Mouse (Mus musculus): ENCODE data around the gene Pigu.

DNA sequence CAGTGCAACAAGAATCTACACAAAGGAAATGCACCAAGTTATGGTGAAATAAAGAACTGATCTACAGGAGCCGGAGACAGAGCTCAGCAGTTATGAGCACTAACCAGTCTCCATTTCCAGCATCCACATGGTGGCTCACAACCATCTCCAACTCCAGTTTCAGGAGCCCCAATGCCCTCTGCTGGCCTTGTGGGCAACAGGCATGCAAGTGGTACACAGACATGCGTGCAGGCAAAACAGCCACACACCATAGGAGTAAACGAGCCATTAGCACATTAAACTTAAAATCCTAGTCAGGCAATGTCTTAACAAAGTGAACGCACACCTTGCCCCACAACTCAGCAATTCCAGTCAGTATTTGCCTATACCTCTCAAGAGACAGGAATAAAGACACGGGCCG lies 85.3 kb downstream of the Pigu start:
- peak; percentile 59 for TF ChIP-seq ZC3H11A (IDR thresholded peaks at IDR 0.05; ENCODE audit: low read depth, low read length)
- TF ChIP-seq GATA1 (IDR thresholded peaks at IDR 0.05; ENCODE audit: low read depth, low read length) = no peak
- TF ChIP-seq E2F4 (IDR thresholded peaks at IDR 0.05; ENCODE audit: borderline replicate concordance, low read depth, low read length) = no peak
- TF ChIP-seq CTCF (IDR thresholded peaks at IDR 0.05 in 2 of 3, conservative IDR thresholded peaks at IDR 0.05 in 1 of 3; ENCODE audit: control insufficient read depth in 1 of 3, insufficient read depth in 1 of 3, low read depth in 2 of 3, low read length in 3 of 3, poor library complexity in 1 of 3, severe bottlenecking in 1 of 3) = peak; percentile 52 to 92 (median 74)
- TF ChIP-seq NELFE (IDR thresholded peaks at IDR 0.05; ENCODE audit: low read depth, low read length) = no peak
- TF ChIP-seq ZMIZ1 (IDR thresholded peaks at IDR 0.05; ENCODE audit: low read depth, low read length) = no peak
- TF ChIP-seq POLR2AphosphoS2 (IDR thresholded peaks at IDR 0.05; ENCODE audit: low read length) = no peak
- TF ChIP-seq HCFC1 (IDR thresholded peaks at IDR 0.05; ENCODE audit: low read depth, low read length) = no peak
- TF ChIP-seq MAZ (IDR thresholded peaks at IDR 0.05; ENCODE audit: low read depth, low read length) = no peak
- no peak for TF ChIP-seq MAFK (IDR thresholded peaks at IDR 0.05; ENCODE audit: borderline replicate concordance, low read depth, low read length)
- no peak for TF ChIP-seq POLR2A (IDR thresholded peaks at IDR 0.05; ENCODE audit: control insufficient read depth in 1 of 2, insufficient read depth in 1 of 2, low read depth in 1 of 2, low read length in 2 of 2, poor library complexity in 1 of 2)
- TF ChIP-seq EP300 (IDR thresholded peaks at IDR 0.05; ENCODE audit: low read depth in 1 of 2, low read length in 2 of 2) = no peak
- no peak for TF ChIP-seq ZKSCAN1 (IDR thresholded peaks at IDR 0.05; ENCODE audit: low read depth, low read length)
- TF ChIP-seq CHD1 (IDR thresholded peaks at IDR 0.05; ENCODE audit: low read depth, low read length) = no peak

Measured in MEL (cell line).